Mouse (Mus musculus): ENCODE measurements at regions not wholly inside any gene's neighbourhood (a gene's known extent, or its start where the extent isn't known, plus 50 kb on each side); places are given as distances from the start of the nearest gene placed in this dataset.

DNA sequence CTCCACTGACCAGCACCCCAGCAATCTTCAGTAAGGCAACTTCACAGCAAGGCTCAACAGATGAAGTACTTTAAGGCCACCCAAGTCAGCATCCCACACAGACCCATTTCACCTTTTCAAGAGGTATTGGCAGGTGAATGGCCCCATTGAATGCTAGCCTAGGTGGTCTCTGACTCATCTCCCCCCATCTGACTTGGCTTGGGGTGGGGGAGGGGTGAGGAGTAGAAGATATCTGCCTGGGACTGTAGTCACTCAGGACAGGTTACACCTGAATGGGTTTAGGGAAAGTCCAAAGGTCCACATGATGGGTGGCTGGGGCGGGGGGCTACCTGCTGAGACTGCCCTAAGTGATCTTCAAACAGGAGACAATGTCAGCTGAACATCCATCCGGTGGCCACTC, 104.0 kb upstream of the Tle3 start:
- DNase-seq: no peak

GRCm38 (mm10) chr9:61268681-61269080, 103.5 kb upstream of the Tle3 start:
- no peak for DNase-seq

DNA sequence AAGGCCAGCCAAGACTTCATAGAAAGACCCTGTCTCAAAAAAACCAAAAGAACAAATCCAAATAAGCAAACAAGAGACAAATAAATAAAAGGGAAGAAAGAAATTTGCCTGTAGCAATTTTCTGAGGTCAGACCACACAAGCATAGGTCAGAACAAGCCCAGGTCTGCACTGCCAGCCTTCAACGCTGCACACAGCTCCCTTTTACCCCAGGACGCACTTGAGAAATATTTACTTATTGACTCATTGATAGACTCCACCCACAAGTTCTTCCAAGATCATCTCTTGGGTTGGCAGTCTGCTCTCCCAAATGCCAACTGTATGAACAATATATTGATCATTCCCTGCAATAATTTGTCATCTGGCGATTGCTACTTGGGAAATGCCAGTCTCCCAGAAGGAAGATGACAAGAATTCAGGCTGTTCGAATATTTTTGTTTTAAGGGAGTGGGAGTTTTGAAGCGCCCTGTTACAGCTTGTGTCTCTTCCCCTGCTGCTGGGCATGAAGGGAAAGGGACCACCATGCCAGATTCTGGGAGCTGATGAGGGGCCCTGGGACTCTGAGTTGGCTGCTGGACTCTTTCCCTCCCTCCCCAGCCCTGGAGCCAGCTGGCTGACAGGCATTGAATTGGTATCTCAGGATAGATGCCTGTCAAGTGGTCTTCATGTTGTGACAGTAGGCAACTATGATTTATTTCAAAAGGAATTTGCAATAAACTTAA, 102.9 kb upstream of the Tle3 start:
- no peak for DNase-seq

- no peak for DNase-seq
Observed at GRCm38 (mm10) chr9:61271243-61271642, 100.9 kb upstream of the Tle3 start.

GRCm38 (mm10) chr9:61271769-61272352, 100.3 kb upstream of the Tle3 start:
- DNase-seq: no peak

GRCm38 (mm10) chr9:61274020-61274419, 98.1 kb upstream of the Tle3 start:
- DNase-seq: no peak

DNA sequence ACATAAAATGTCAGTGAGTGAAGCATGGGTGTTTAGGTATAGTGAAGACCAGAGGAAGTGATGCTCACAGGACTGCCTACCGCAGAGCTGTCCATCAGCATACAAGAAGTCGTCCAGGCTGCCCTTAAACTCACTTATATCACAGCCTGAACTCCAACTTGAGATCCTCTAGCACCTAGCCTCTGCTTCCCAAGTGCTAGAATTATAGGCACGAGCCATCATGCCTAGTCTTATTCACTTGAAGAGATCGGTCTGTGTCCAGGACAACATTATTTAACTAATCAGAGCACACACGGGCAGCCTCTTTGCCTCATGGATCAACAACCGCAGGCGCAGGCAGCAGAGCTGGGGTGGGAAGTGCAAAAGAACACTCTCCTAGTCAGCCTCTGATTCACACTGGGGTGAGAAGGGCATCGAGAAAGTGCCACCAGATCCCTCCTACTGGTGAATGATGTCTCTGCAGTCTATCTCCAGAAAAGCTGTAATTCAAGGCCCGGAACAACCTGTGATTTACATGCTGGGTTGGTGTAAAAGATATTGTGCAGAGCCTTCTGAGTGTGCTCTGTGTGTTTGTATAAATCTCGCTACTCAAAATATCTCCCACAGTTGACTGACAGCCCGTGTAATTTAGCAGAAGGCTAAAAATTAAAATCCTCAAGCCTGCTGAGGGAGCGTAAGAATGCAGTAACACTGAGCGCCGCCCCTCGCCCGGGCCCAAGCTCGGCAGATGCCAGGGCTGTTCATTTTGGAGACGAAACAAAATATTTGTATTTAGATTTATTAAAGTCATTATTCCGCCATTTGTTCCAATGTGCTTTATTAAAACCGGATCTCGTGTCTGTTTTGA, 94.6 kb upstream of the Tle3 start:
- peak; percentile 83 for DNase-seq

- peak; percentile 64 for DNase-seq
Observed at GRCm38 (mm10) chr9:61278216-61278758, 93.9 kb upstream of the Tle3 start.

- DNase-seq: peak; percentile 82
Observed at GRCm38 (mm10) chr9:61279044-61279543, 93.1 kb upstream of the Tle3 start.

- DNase-seq: no peak
Observed at GRCm38 (mm10) chr9:61280856-61281582, 91.1 kb upstream of the Tle3 start.

DNA sequence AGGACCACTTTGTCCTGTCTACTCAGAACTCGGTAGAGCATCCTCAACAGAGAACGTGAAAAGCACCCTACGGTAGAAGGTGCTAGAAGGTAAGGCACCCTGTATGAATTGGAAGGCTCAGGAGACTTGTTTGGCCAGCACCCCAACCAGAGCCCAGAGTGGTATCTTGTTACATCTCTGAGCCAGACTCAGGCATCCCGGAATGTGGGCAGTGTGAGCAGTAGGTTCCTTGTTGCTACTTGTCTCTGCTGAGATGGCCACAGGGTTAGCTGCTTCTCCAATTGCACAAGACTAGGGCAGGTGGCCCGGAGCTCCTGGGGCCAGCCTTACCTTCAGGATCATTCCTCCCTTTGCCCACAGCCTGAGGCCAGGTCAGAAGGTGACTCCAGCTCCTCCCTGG, 88.9 kb upstream of the Tle3 start:
- DNase-seq: no peak

DNA sequence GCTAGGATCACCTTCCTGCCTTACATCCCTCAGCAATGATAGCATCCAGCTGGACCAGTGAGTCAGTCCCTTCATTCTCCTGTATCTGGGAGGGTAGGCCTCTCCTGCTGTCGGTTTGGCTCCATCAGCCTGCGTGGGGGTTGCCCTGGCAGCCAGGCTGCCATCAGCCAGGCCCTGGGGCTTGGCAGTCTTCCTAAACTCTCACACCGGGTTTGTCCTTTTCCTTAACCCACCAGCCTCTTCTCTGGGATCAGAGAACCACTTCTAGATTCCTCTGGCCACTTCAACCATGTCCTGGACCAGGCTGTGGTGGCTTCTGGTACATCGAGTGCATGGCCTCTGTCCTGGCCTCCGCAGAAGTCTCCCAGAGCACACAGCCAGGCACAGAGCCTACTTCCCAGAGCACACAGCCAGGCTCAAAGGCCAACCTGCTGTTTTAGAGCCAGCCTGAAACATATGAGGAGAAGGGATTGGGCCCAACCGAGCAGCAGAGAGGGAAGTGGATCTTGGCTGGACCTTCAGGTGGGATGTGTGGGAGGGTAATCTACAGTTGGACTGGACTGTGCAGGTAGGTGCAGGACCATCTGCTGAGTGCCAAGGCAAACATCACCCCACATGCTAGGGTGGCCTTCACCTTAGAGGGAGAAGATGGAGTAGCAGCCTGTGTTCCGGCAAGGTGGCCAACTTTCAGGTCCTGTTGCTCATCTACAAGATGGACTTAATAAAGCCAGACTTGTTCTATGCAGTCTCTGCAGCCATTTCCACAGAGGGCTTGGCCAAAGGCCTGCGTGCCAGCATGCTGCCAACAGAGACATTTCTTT, 87.8 kb upstream of the Tle3 start:
- no peak for DNase-seq

DNA sequence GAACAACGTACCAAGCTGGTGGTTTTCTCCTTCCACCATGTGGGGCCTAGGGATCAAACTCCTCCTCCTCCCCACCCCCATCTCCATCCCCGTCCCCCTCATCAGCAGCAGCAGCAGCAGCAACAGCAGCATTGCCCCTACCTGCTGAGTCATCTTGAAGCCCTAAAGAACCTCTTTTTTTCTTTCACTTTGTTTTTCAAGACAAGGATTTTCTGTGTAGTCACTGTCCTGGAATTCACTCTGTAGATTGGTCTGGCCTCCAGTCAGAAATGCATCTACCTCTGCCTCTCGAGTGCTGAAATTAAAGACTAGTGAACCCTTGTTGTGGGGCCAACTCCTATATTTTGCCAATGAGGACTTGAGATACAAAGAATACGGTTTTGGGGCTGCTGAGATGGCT, 85.6 kb upstream of the Tle3 start:
- DNase-seq: no peak

GRCm38 (mm10) chr9:61289117-61289516, 83.0 kb upstream of the Tle3 start:
- DNase-seq: no peak

GRCm38 (mm10) chr9:61289713-61290112, 82.5 kb upstream of the Tle3 start:
- DNase-seq: no peak

DNA sequence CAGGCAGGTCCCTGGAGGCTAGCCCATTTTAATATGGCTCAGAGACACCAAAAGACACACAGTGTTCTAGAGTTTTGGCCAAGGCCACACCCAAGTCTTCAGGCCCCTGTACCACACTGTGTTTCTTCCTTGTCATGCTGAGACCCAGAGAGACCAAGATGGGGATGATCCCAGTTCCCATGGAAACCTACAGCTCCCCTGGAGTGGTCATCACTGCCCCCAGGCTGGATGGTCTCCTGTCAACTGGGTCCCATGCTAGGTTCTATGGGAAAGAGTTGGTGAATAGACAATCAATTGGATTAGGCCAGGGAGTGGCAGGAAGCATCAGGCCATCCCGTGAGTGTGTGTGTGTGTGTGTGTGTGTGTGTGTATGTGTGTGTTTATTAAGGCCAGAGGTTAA, 80.5 kb upstream of the Tle3 start:
- no peak for DNase-seq

DNA sequence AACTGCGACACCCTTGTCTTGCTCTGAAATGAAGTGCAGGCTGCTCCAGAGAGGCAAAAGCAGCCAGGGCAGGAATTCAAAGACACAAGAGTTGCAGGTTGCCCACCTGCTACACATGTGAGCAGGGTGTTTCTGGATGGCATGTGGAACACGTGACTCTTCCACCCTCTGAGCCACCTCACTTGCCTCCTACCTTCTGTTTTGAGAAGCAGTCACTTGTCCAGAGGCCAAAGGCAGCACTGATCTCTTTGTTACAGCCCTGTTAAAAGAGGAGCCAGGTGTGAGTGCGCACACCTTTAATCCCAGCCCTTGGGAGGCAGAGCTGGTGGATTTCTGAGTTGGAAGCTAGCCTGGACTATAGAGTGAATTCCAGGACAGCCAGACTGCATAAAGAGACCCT, 79.7 kb upstream of the Tle3 start:
- no peak for DNase-seq

DNA sequence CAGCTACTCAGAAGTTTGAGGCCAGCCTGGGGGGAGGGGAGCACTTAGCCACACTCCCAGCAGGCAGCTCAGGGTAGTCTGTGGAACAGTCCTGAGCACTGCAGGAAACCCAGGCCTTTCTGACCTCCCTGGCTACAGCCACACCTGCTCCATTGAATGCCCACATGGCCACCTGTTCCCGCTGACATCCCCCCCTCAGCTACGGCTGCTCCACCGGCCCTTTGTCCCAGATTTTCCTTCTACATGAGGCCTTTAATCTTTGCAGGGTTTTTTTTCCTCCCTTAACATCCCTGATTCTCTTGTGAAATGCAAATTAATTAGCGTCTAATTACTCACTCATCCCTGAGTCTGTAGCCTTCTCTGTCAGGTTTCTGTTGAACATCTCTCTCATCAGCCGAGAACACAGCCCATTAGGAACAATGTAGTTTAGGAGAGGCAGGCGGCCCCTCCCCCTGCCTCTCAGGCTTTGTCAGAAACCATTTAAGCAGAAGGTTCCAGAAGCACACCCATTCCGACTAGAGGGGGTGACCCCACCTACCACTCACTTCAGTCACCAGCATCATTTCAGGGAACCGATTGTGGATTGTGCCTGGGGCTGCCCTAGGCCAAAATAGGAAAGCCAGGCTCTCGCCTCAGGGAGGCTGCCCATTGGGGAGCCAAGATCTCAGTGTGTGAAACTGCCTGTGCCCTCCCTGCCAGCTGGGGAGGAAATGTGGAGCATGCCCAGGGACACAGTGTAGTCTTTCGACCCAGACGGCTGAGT, 78.8 kb upstream of the Tle3 start:
- peak; percentile 97 for DNase-seq

DNA sequence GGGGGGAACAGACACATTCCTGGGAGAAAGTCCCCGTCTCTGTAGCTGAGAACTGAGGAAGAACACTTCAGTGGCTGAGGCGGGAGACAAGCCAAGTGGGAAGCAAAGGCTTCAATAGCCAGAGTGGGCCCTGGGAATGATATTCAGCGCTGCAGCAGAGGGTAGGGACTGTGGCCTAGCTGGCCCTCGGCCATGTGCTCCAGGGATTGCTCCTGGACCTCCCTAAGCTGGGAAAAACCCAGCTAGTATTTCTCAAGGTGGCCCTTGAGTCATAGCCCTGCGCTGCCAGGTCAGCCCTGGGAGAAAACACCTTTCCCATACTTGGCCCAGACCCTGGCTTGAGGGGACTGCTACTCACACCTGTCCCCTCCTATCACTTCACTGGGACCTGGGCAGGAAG, 77.2 kb upstream of the Tle3 start:
- no peak for DNase-seq

DNA sequence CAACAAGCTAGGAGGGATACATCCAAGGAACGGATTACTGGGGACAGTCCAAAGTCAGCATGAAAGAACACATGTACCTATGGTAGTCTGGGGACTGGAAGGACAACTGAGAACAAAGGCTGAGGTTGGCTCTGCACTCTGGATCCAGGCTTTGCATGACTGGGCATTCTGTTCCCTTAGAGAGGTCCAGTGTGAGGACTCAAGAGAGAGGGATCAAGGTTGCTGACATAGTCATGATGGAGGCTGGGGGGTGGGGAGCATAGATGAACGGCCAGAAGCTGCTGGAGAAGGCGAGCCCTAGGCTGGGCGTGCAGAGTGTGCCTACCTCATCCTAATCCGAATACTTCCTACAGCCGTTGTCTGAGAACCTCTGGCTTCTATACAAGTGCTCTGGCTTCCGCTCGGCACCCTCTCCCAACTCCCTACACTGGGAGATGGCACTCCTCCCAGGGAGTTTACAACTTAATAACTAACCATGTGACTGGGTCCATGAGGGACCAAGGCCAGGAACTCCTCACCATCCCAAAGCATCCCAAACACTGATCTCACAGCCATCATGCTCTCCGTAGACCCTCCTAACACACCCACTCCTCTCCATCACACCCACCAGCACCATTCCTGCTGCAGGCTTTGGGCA, 75.7 kb upstream of the Tle3 start:
- DNase-seq: no peak

GRCm38 (mm10) chr9:61297385-61297784, 74.8 kb upstream of the Tle3 start:
- peak; percentile 50 for DNase-seq
